Mouse (Mus musculus): ENCODE measurements around the gene Tut7. TPM values are rescaled to one million over a fixed set of nuclear protein-coding genes. Genes with fewer than 3 reads are reported as not detected.
"Not testable (repeated sequence)": the region's sequence is repeated elsewhere in the genome, so short reads cannot be mapped to it uniquely, and the experiment has no call there.

The Tut7 gene
- polyA plus RNA-seq, 1 experiment from 2014 or later, result 53.1 TPM

GRCm38 (mm10) chr13:59820114-59820513, 2.8 kb downstream of the Tut7 start:
- Histone ChIP-seq H3K4me3 (0 out of 2 replicates have a peak overlapping the region, but pooled peaks have one; percentile 9), H3K36me3 (peaks cover 33% of the 10 kb centered on the region), H3K4me2 (peak overlapping the region; percentile 67), H3K4me1 (replicated peaks) (peaks cover 44% of the 10 kb centered on the region), H3K27ac (no peak overlapping the region), H3K9ac (peak overlapping the region; percentile 58), H3K9me3 (no peaks in the 10 kb centered on the region), H3K27me3 (no peaks in the 10 kb centered on the region)
- ATAC-seq (ENCODE audit: low FRiP score), result no peak
- WGBS, result 82% methylated on average over 4 of the region's 4 CpGs

DNA sequence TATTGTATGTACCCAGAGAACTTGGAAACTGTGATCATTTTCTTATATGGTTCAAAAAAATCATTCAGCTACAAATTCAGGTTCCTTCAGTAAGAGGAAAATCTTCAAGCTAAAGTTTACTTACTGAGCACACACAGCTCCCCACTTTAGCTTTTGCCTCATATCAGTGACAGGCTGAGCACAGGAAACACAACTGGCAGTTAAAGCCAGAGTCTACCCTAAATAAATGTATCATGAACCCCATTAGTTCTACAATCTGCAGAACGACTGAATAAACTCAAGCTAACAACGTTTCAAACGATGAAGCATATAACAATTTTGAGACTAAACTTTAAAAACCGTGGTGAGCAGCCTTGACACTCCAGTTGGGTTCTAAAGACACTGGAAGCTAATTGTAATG, 5.6 kb downstream of the Tut7 start:
- H3K4me3 ChIP-seq, result no peak overlapping the region
- WGBS, result 91% methylated on average over 4 of the region's 4 CpGs
- H3K4me1 ChIP-seq (replicated peaks), result peaks cover 44% of the 10 kb centered on the region
- no peak overlapping the region for H3K27ac ChIP-seq
- no peak overlapping the region for H3K9ac ChIP-seq
- no peaks in the 10 kb centered on the region for H3K27me3 ChIP-seq
- H3K36me3 ChIP-seq, result peaks cover 57% of the 10 kb centered on the region
- no peaks in the 10 kb centered on the region for H3K9me3 ChIP-seq
- H3K4me2 ChIP-seq, result no peak overlapping the region
- no peak for ATAC-seq (ENCODE audit: low FRiP score)

DNA sequence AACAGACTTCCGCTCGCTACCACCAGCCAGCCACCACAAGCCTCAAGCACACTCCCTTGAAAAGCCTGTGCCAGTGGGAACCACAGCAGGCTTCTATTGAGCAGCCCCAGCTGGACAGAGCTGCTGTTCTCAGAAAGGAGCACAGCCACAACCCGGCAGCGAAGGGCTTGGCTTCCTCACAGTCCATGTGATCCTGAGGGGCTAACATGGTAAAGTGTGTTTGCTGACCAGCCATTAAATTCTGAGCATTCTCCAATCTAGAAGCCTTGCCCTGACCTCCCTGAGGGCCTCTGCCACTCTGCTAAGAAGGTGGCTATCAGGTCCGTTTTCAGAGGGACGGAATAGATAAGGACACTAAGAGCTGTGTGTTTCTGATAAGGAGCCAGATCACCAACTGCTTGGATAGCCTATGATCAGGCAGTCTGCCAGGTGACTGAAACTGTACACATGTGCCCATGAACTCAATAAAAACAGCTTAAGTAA, 8.8 kb downstream of the Tut7 start:
- Histone ChIP-seq H3K4me1 (replicated peaks) (peaks cover 16% of the 10 kb centered on the region), H3K27ac (no peak overlapping the region), H3K9ac (no peak overlapping the region), H3K4me3 (no peak overlapping the region), H3K27me3 (no peaks in the 10 kb centered on the region), H3K9me3 (no peaks in the 10 kb centered on the region), H3K4me2 (no peak overlapping the region), H3K36me3 (peaks cover 85% of the 10 kb centered on the region)
- ATAC-seq (ENCODE audit: low FRiP score), result no peak
- 81% methylated on average over 6 of the region's 6 CpGs for WGBS

DNA sequence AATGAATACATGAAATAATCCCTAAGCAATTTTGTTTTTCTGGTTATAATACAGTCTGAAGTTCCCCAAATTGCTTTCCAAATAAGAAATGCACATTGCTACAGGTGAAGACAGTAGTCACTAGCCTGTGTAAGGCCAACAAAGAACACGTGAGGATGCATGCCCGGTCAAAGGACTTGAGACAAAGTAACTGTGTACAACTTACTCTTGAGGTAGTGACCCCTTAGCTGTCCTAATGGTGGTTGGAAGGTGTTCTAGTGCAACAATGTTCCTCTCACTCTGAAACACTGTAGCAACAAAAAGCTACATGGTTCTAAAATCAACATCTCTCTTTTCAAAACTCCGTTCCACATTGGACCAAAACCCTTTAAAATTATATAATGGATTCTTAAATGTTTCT, 11.4 kb downstream of the Tut7 start:
- peaks cover 93% of the 10 kb centered on the region for H3K36me3 ChIP-seq

GRCm38 (mm10) chr13:59801000-59801399, 21.9 kb downstream of the Tut7 start:
- H3K4me1 ChIP-seq (replicated peaks), result no peaks in the 10 kb centered on the region
- H3K36me3 ChIP-seq, result peaks cover 96% of the 10 kb centered on the region
- H3K9ac ChIP-seq, result no peak overlapping the region
- H3K27me3 ChIP-seq, result no peaks in the 10 kb centered on the region
- H3K4me3 ChIP-seq, result no peak overlapping the region
- H3K4me2 ChIP-seq, result no peak overlapping the region
- 88% methylated on average over 6 of the region's 6 CpGs for WGBS
- no peaks in the 10 kb centered on the region for H3K9me3 ChIP-seq
- H3K27ac ChIP-seq, result no peak overlapping the region
- ATAC-seq (ENCODE audit: low FRiP score), result no peak

More for the DNA sequence above, 11.4 kb downstream of the Tut7 start:
- Histone ChIP-seq H3K9ac (no peak overlapping the region), H3K27me3 (no peaks in the 10 kb centered on the region), H3K4me3 (no peak overlapping the region), H3K9me3 (no peaks in the 10 kb centered on the region), H3K4me2 (no peak overlapping the region), H3K4me1 (replicated peaks) (no peaks in the 10 kb centered on the region), H3K27ac (no peak overlapping the region)
- 95% methylated on average over 3 of the region's 3 CpGs for WGBS
- no peak for ATAC-seq (ENCODE audit: low FRiP score)

DNA sequence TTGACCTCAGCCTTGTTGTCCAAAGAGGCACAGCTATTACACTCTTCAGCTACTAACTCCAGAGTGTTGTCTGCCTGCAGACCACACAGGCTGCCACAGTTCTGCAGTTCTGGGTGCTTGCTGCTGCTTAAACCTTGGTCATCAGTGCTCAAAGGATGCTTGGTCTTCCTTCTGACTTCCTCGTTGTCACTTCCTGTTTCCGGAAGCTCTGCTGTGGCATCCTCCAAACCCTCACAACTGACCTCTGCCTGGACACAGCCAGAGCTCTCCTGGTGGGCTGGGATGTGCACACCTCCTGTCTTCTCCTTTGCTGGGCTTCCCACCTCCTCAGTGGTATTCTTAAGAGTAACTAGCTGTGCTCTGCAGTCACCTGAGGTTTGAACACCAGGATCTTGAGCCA, 22.9 kb downstream of the Tut7 start:
- H3K27me3 ChIP-seq, result no peaks in the 10 kb centered on the region
- H3K9me3 ChIP-seq, result no peaks in the 10 kb centered on the region
- no peaks in the 10 kb centered on the region for H3K4me1 ChIP-seq (replicated peaks)
- ATAC-seq (ENCODE audit: low FRiP score), result no peak
- no peak overlapping the region for H3K27ac ChIP-seq
- peaks cover 96% of the 10 kb centered on the region for H3K36me3 ChIP-seq
- no peak overlapping the region for H3K4me3 ChIP-seq
- WGBS, result 88% methylated on average over 2 of the region's 2 CpGs
- H3K9ac ChIP-seq, result no peak overlapping the region
- H3K4me2 ChIP-seq, result no peak overlapping the region

DNA sequence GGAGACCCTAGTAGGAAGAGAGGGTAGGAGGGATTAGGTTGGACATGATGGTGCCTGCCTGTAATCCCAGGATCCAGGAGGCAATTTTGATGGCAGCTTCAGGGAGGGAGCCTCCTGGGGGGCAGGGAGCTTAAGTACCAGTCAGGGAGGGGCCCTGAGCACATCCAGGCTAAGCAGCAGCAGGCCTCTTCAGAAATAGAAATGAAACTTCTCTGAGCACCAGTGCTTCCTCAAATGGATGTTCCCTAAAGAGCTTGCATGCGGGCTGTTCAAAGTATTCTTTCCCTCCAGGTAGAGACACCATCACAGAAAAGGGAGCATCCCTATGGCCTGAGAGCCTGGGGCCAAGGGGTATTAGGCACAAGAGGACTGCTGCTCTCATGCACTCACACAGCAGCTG, 24.6 kb downstream of the Tut7 start:
- no peak for ATAC-seq (ENCODE audit: low FRiP score)
- WGBS, result 91% methylated on average over 1 of the region's 1 CpGs
- Histone ChIP-seq H3K4me1 (replicated peaks) (no peaks in the 10 kb centered on the region), H3K4me2 (no peak overlapping the region), H3K27me3 (no peaks in the 10 kb centered on the region), H3K27ac (no peak overlapping the region), H3K9ac (0 out of 2 replicates have a peak overlapping the region, but pooled peaks have one; percentile 24), H3K9me3 (no peaks in the 10 kb centered on the region), H3K4me3 (no peak overlapping the region), H3K36me3 (peaks cover 96% of the 10 kb centered on the region)

DNA sequence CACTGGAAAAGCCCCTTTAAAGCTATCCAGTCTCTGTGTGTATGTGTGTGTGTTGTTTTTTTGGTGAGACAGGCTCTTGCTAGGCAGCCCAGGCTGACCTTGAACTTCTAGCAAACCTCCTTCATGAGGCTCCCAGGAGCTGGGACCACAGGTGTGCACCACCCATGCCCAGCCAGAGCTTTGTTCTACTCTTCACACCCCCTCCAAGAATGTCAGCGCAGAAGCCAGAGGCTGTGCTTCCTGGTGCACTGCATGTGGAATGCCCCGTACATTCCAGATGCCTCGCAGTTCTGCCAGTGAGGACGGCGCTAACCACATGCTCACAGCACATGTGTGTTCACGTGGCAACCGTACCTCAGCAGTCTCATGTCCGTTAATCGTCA, 26.5 kb downstream of the Tut7 start:
- Histone ChIP-seq H3K9ac (no peak overlapping the region), H3K36me3 (peaks cover 97% of the 10 kb centered on the region), H3K4me2 (no peak overlapping the region), H3K4me3 (no peak overlapping the region), H3K27ac (no peak overlapping the region), H3K4me1 (replicated peaks) (no peaks in the 10 kb centered on the region), H3K27me3 (no peaks in the 10 kb centered on the region), H3K9me3 (no peaks in the 10 kb centered on the region)
- WGBS, result 96% methylated on average over 9 of the region's 9 CpGs
- ATAC-seq (ENCODE audit: low FRiP score), result no peak

DNA sequence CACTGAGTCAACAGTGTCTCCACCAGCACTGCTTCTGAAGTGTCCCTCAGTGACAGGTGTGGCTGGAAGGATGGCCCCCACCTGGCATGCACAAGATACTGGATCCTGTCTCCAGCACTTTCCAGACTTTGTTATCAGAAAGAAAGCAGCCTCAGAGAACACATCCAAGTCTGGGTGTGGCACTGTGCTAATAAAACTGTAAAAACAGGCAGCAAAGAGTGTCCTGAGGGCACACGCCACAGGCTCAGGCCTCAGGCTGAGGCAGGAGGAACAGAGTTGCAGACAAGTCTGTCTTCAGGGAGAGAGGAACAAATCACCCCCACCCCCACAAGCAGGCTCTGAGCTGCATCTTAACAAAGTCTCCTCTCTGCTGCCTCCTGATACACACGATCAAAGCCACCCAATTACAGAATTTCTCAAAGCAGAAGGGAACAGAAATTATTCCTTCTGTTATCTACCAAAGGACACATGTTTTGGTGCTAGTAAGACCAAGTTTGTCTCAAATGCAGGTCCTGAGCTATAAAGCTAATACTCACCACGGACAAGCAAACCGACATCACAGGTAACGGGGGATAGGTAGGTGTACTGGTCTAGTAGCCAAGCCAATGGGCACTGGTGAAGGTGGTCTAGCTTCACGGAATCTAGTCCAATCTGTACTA, 27.0 kb downstream of the Tut7 start:
- Histone ChIP-seq H3K9me3 (no peaks in the 10 kb centered on the region), H3K4me3 (no peak overlapping the region), H3K36me3 (peaks cover 97% of the 10 kb centered on the region), H3K9ac (no peak overlapping the region), H3K4me2 (no peak overlapping the region), H3K27ac (no peak overlapping the region), H3K27me3 (no peaks in the 10 kb centered on the region), H3K4me1 (replicated peaks) (no peaks in the 10 kb centered on the region)
- 96% methylated on average over 6 of the region's 6 CpGs for WGBS
- no peak for ATAC-seq (ENCODE audit: low FRiP score)

GRCm38 (mm10) chr13:59794786-59795185, 28.2 kb downstream of the Tut7 start:
- 100% methylated on average over 1 of the region's 1 CpGs for WGBS
- Histone ChIP-seq H3K4me1 (replicated peaks) (no peaks in the 10 kb centered on the region), H3K27me3 (no peaks in the 10 kb centered on the region), H3K9me3 (no peaks in the 10 kb centered on the region), H3K4me2 (no peak overlapping the region), H3K36me3 (peaks cover 97% of the 10 kb centered on the region), H3K4me3 (no peak overlapping the region), H3K27ac (no peak overlapping the region), H3K9ac (no peak overlapping the region)
- ATAC-seq (ENCODE audit: low FRiP score), result no peak

- H3K4me1 ChIP-seq (replicated peaks), result no peaks in the 10 kb centered on the region
- no peak for ATAC-seq (ENCODE audit: low FRiP score)
Measured at GRCm38 (mm10) chr13:59782145-59782544, 40.8 kb downstream of the Tut7 start, which contains the start of gene Gm49354. Gm49354 (minus strand) TSS chr13:59782245.

GRCm38 (mm10) chr13:59779744-59780264, 43.1 kb downstream of the Tut7 start:
- ATAC-seq (ENCODE audit: low FRiP score), result not testable (repeated sequence)
- 84% methylated on average over 1 of the region's 1 CpGs for WGBS

More at GRCm38 (mm10) chr13:59782145-59782544, 40.8 kb downstream of the Tut7 start, which contains the start of gene Gm49354:
- H3K36me3 ChIP-seq, result peaks cover 98% of the 10 kb centered on the region
- no peak within 1 kb of the TSS for H3K4me2 ChIP-seq
- H3K9ac ChIP-seq, result no peak within 1 kb of the TSS
- H3K9me3 ChIP-seq, result no peaks in the 10 kb centered on the region
- H3K27me3 ChIP-seq, result no peaks in the 10 kb centered on the region
- H3K27ac ChIP-seq, result no peak within 1 kb of the TSS
- 93% methylated on average over 7 of the region's 7 CpGs for WGBS
- H3K4me3 ChIP-seq, result no peak within 1 kb of the TSS

DNA sequence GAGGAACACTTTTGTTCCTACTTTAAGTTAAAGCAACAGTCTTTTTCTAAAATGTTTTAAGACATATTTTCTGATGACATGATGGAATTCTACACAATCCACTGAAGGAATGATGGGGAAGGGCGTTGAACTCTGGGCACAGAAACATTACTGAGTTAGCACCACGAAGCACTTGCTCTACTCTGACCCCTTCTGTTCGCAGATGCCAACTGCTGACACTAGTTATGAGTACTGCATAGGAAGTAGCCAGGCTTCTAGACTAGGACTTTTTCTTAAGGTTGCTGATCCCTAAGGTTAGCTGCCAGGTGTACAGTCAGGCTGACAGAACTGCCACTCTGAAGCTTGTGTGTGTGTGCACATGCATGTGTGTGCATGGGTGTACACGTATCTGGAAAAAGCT, 43.7 kb downstream of the Tut7 start:
- Histone ChIP-seq H3K27ac (no peak overlapping the region), H3K4me3 (no peak overlapping the region), H3K27me3 (no peaks in the 10 kb centered on the region), H3K4me2 (no peak overlapping the region), H3K9ac (no peak overlapping the region), H3K36me3 (peaks cover 94% of the 10 kb centered on the region), H3K4me1 (replicated peaks) (no peaks in the 10 kb centered on the region), H3K9me3 (no peaks in the 10 kb centered on the region)
- no peak for ATAC-seq (ENCODE audit: low FRiP score)
- 88% methylated on average over 4 of the region's 4 CpGs for WGBS

More at GRCm38 (mm10) chr13:59779744-59780264, 43.1 kb downstream of the Tut7 start:
- H3K27me3 ChIP-seq; H3K9me3 ChIP-seq; H3K9ac ChIP-seq; H3K4me3 ChIP-seq; H3K27ac ChIP-seq; H3K4me2 ChIP-seq; H3K4me1 ChIP-seq (replicated peaks): not testable (repeated sequence)
- peaks cover 97% of the 10 kb centered on the region for H3K36me3 ChIP-seq
